Mouse (Mus musculus) limb, embryonic 10.5 days (tissue): ENCODE measurements around the gene Bak1. TPM values are rescaled to one million over a fixed set of nuclear protein-coding genes. Genes with fewer than 3 reads are reported as not detected.

Experiments
- DNase-seq: peaks from one replicate; pipeline ENCODE4 v3.0.0-alpha.2; 2017; ENCODE audit warnings: low spot score
- H3K27ac ChIP-seq: fragments of 300-500 bp; sonication (generic); 2 replicates; pipeline ENCODE4 v1.5.1; 2016; ENCODE audit warnings: mild to moderate bottlenecking
- H3K27me3 ChIP-seq: fragments of 300-500 bp; sonication (generic); 2 replicates; pipeline ENCODE4 v1.6.1; 2016; ENCODE audit warnings: low read depth, mild to moderate bottlenecking; ENCODE audit not compliant: poor library complexity, severe bottlenecking
- H3K36me3 ChIP-seq: fragments of 300-500 bp; sonication (generic); 2 replicates; pipeline ENCODE4 v1.6.1; 2016; ENCODE audit warnings: mild to moderate bottlenecking, moderate library complexity
- H3K4me1 ChIP-seq: fragments of 300-500 bp; sonication (generic); 2 replicates; pipeline ENCODE4 v1.6.1; 2016
- H3K4me3 ChIP-seq: fragments of 300-500 bp; sonication (generic); 2 replicates; pipeline ENCODE4 v1.5.1; 2016; ENCODE audit warnings: mild to moderate bottlenecking, moderate library complexity
- H3K9me3 ChIP-seq: fragments of 300-500 bp; sonication (generic); replicated peaks from 2 replicates; pipeline ENCODE4 v1.6.1; 2016; ENCODE audit warnings: mild to moderate bottlenecking
- WGBS: fragments of 180-500 bp; shearing (Covaris S2); methylation state at CpG from one replicate; pipeline ENCODE4 v1.1.7; 2016; 5-methylcytosine and 5-hydroxymethylcytosine counted together
- polyA plus RNA-seq: library from polyadenylated mRNA; unstranded; fragments of >200 nt; fragmentation: Nextera tagmentation; extraction: Ambion mirVana; gene quantifications from 2 replicates; pipeline ENCODE4 v1.2.1, GENCODE M21; 2016

Gene Bak1
- polyA plus RNA-seq, 1 experiment from 2014 or later, result 3.7 TPM

DNA sequence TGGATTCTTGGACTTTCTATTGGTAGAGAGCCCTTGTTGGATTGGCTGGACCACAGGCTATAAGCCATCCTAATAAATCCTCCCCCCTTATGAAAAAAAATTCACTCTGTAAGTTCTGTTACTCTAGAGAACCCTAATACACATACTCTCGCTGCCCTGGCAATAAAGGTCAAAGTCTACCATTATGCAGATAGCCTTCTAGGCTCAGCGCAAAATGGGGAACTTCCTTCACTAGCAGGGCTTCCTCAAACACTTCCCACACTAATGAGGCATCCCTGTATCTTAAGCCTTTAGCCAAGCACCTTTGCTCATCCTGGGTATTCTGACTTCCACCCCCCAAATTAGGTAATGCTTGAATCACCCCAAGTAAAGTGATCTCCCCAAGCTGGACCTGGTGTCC is 20.5 kb downstream of the Bak1 start:
- Histone ChIP-seq H3K9me3 (no peaks in the 10 kb centered on the region), H3K4me3 (no peak overlapping the region), H3K27ac (no peak overlapping the region), H3K36me3 (no peaks in the 10 kb centered on the region), H3K27me3 (peaks cover 13% of the 10 kb centered on the region), H3K4me1 (peaks cover 29% of the 10 kb centered on the region)
- 82% methylated on average over 2 of the region's 2 CpGs for WGBS
- DNase-seq, result no peak

DNA sequence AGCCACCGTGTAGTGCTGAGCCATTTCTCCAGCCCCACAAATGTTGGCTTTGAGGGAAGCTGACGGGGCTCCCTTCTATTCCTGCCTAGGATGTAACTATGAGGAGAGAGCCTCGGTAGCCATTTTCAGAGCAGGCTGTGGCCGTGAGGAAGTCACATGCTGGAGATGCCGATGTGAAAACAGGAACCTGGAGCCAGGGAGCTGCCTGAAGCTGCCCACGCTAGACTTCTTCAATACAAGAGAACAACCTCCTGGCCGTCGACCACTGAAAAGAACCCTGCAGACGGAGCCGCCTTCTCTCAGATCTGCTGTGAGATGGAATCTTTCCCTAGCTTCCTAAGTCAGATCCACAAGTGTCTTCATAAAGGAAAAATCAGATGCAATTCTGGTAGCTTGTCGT is 23.2 kb downstream of the Bak1 start:
- DNase-seq, result peak; percentile 27
- WGBS, result 64% methylated on average over 11 of the region's 11 CpGs
- H3K27me3 ChIP-seq, result peaks cover 13% of the 10 kb centered on the region
- H3K9me3 ChIP-seq, result no peaks in the 10 kb centered on the region
- H3K36me3 ChIP-seq, result no peaks in the 10 kb centered on the region
- H3K4me3 ChIP-seq, result no peak overlapping the region
- peaks cover 15% of the 10 kb centered on the region for H3K4me1 ChIP-seq
- no peak overlapping the region for H3K27ac ChIP-seq

DNA sequence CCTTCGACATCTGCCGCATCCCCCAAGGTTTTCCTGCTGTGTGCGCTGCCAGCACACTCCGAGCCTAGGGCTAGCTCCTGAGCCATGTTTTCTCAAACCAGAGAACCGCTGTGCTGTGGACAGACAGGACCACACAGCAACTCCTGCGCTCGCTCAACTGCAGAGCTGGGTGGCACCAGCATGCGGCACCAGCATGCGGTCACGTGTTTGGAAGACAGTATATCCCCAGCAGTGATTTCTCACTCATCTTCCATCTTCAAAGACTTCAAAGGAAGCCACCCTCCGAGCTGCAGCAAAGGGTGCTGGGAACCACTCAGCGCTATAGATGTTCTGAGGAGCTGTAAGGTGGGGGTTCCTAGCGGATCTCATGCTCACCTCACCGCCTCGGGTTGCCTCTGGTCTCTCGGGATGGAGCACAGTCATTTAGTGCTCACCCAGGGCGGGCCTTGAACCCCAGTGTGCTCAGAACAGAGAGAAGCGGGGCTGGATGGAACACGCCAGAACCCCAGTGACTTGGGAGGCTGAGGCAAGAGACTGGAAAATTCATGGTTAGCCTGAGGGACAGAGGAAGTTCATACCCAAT is 23.8 kb downstream of the Bak1 start:
- H3K27me3 ChIP-seq, result peaks cover 13% of the 10 kb centered on the region
- no peaks in the 10 kb centered on the region for H3K36me3 ChIP-seq
- H3K9me3 ChIP-seq, result no peaks in the 10 kb centered on the region
- no peak overlapping the region for H3K4me3 ChIP-seq
- H3K27ac ChIP-seq, result no peak overlapping the region
- 29% methylated on average over 19 of the region's 19 CpGs for WGBS
- DNase-seq, result peak; percentile 31
- H3K4me1 ChIP-seq, result peaks cover 14% of the 10 kb centered on the region

DNA sequence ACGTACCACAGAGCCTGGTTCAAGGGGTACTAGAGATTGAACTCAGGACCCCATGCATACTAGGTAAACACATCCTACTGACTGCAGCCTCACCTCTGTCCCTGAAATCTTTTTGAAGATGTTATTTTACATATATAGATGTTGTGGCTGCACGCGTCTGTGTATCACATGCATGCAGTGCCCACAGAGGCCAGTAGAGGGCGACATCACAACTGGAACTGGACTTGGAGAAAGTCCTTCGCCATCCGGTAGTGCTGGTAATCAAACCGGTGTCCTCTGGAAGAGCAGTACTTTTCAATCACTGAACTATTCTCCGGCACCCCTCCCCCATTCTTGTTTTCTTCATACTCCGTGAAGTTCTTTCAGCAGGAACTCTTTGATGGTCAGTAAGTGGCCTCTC is 24.4 kb downstream of the Bak1 start:
- Histone ChIP-seq H3K4me3 (no peak overlapping the region), H3K36me3 (no peaks in the 10 kb centered on the region), H3K27ac (no peak overlapping the region), H3K9me3 (no peaks in the 10 kb centered on the region), H3K4me1 (peaks cover 10% of the 10 kb centered on the region), H3K27me3 (peaks cover 13% of the 10 kb centered on the region)
- DNase-seq, result peak; percentile 82
- WGBS, result 26% methylated on average over 9 of the region's 9 CpGs

DNA sequence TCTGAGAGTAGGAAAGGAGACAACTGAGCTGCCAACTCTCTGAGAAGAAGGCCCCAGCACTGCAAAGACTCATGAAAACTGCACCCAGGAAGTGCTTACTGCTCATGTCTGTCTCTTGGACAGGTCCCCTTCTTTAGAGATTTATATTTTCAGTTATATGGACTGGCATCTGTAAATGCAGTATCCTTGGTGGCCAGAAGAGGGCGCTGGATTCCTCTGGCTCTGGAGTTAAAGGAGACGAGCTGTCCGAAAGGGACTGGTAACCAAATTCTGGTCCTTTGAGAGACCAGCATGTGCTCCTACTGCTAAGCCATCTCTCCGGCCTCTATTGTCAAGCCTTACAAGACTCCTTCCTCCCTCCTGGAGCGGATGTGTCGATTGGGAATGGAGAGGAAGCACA is 26.9 kb downstream of the Bak1 start:
- Histone ChIP-seq H3K4me1 (peaks cover 10% of the 10 kb centered on the region), H3K4me3 (no peak overlapping the region), H3K27ac (no peak overlapping the region), H3K36me3 (no peaks in the 10 kb centered on the region), H3K27me3 (peaks cover 13% of the 10 kb centered on the region), H3K9me3 (no peaks in the 10 kb centered on the region)
- DNase-seq, result peak; percentile 48
- WGBS, result 47% methylated on average over 6 of the region's 6 CpGs

DNA sequence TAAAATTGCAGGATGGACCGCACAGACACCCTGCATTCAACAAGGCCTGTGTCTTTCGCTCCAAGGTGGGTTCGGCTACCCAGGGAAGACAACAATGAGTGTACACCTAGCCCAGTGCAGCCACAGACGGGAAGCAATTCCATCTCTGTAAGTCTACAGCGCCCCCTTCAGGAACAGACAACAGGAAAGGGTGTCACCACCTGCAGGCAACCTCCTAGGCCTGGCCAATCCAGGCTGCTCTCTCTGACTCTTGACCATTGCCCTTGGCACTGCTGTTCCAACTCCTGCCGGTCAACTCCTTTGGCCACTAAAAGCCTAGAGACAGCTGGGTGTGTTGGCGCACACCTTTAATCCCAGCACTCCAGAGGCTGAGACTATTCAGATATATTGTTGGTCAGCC is 27.7 kb downstream of the Bak1 start:
- H3K27ac ChIP-seq, result no peak overlapping the region
- DNase-seq, result no peak
- peaks cover 14% of the 10 kb centered on the region for H3K4me1 ChIP-seq
- 76% methylated on average over 7 of the region's 7 CpGs for WGBS
- H3K27me3 ChIP-seq, result peaks cover 13% of the 10 kb centered on the region
- no peaks in the 10 kb centered on the region for H3K36me3 ChIP-seq
- H3K9me3 ChIP-seq, result no peaks in the 10 kb centered on the region
- H3K4me3 ChIP-seq, result no peak overlapping the region

DNA sequence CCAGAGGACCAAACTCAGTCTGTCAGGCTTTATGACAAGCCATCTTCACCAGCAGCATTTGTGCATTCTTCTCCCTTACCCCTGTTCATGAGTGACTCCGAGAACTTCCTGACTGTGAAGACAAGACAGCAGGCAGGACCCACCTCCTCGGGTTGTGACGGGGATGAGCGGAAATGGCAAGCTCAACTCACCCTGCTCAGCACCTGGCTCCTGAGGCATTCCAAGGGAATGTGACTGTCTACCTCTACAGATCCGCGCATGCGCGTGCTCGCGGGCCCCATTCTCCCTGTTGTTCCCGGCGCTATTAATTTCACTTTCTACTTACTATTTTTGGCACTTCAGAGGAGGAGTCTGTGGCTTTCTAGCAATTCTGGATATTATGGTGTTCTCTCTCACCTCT is 28.8 kb downstream of the Bak1 start:
- 77% methylated on average over 12 of the region's 12 CpGs for WGBS
- DNase-seq, result no peak
- Histone ChIP-seq H3K4me1 (peaks cover 14% of the 10 kb centered on the region), H3K27me3 (peaks cover 7% of the 10 kb centered on the region), H3K27ac (no peak overlapping the region), H3K4me3 (no peak overlapping the region), H3K36me3 (no peaks in the 10 kb centered on the region), H3K9me3 (no peaks in the 10 kb centered on the region)

DNA sequence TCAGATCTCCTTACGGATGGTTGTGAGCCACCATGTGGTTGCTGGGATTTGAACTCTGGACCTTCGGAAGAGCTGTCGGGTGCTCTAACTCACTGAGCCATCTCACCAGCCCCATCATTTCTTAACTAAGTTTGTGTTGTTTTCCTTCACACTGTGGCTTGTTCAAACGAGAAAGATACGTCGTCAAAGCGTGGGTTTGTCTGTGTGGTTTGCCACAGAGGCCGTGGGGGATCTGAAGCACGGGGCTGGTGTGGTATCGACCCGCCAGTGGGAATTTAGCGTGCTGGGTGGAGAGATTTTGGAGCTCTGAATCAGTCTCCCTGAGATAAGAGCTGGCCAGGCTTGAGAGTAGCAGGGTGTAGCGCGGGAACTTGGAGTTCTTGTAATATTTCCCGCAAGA is 30.5 kb downstream of the Bak1 start:
- no peaks in the 10 kb centered on the region for H3K9me3 ChIP-seq
- 91% methylated on average over 15 of the region's 15 CpGs for WGBS
- H3K36me3 ChIP-seq, result no peaks in the 10 kb centered on the region
- peaks cover 10% of the 10 kb centered on the region for H3K4me1 ChIP-seq
- no peaks in the 10 kb centered on the region for H3K27me3 ChIP-seq
- DNase-seq, result no peak
- no peak overlapping the region for H3K4me3 ChIP-seq
- H3K27ac ChIP-seq, result no peak overlapping the region

DNA sequence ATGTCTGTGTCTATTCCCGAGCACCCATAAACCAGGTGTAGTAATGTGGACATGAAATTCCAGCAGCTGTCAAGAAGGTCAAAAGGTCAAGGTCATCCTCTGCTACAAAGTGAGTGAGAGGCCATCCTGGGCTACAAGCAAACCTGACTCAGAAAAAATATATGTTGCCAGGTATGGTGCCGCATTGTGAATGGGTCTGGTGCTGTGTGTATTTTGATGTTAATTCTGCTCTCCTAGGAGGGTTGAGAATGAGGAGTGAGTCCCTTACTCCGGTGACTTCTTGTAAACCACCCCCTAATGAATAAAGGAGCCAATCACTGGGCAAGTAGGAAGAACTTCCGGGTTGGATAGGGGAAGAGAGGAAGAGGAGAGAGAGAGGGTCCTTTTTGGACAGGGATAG is 31.1 kb downstream of the Bak1 start:
- Histone ChIP-seq H3K36me3 (no peaks in the 10 kb centered on the region), H3K9me3 (no peaks in the 10 kb centered on the region), H3K27me3 (no peaks in the 10 kb centered on the region), H3K27ac (no peak overlapping the region), H3K4me3 (no peak overlapping the region), H3K4me1 (peaks cover 10% of the 10 kb centered on the region)
- WGBS, result 84% methylated on average over 4 of the region's 4 CpGs
- DNase-seq, result no peak

DNA sequence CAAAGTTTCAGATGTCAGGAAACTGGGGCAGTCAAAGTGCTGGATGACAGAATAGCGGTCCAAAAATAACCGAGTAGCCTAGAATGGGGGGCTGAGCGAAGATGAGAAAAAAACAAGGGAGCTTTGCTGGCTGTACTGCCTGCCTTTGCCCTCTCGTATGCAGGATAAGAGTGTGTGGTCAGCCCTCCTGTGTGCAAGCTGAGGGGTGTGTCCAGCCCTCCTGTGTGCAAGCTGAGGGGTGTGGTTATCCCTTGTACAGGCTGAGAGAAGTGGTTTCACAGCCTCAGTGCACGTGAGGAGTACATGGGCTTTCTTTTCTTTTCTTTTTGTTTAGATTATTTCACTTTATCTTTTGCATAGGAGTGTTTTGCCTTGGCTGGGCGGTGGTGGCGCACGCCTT is 33.2 kb downstream of the Bak1 start:
- no peak overlapping the region for H3K4me3 ChIP-seq
- no peak for DNase-seq
- H3K4me1 ChIP-seq, result peaks cover 10% of the 10 kb centered on the region
- H3K9me3 ChIP-seq, result no peaks in the 10 kb centered on the region
- WGBS, result 80% methylated on average over 8 of the region's 8 CpGs
- H3K27me3 ChIP-seq, result no peaks in the 10 kb centered on the region
- H3K27ac ChIP-seq, result no peak overlapping the region
- H3K36me3 ChIP-seq, result no peaks in the 10 kb centered on the region

DNA sequence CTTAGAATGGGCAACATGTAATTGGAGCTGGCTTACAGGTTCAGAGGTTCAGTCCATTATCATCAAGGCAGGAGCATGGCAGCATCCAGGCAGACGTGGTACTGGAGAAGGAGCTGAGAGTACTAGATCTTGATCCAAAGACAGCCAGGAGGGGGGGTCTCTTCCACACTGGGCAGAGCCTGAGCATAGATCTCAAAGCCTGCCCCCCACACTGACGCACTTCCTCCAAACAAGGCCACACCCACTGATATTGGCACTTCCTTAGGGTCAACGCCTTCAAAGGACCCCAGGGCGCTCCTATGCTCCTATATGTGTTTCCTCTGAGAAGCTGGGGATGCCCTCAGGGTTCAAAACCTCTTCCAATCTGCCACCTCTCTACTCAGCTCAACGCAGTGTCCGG is 33.8 kb downstream of the Bak1 start:
- no peak for DNase-seq
- whole genome bisulfite sequencing, result 86% methylated on average over 6 of the region's 6 CpGs
- no peaks in the 10 kb centered on the region for H3K36me3 ChIP-seq
- no peak overlapping the region for H3K4me3 ChIP-seq
- no peak overlapping the region for H3K27ac ChIP-seq
- H3K9me3 ChIP-seq, result no peaks in the 10 kb centered on the region
- no peaks in the 10 kb centered on the region for H3K27me3 ChIP-seq
- peaks cover 10% of the 10 kb centered on the region for H3K4me1 ChIP-seq

DNA sequence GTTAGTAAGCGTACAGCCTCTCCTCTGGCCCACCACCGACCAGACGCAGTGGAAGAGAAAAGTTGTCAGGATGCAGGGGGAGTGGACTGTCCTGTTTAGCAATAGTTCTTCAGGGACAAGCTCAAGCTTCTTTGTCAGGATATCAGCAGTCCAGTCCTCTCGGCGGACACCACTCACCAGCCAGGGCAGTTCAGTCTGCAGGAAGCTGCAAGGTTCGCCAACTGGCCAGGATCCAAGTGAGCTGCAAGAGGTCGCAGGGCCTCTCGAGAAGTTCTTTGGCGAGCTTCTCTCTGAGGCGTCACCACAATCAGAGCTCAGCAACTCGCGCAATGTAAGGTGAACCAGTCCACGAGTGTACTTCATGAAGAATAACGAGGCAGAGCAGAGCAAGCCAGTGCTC is 34.4 kb downstream of the Bak1 start:
- no peak overlapping the region for H3K4me3 ChIP-seq
- peaks cover 10% of the 10 kb centered on the region for H3K4me1 ChIP-seq
- H3K27me3 ChIP-seq, result no peaks in the 10 kb centered on the region
- DNase-seq, result no peak
- H3K27ac ChIP-seq, result no peak overlapping the region
- H3K9me3 ChIP-seq, result no peaks in the 10 kb centered on the region
- no peaks in the 10 kb centered on the region for H3K36me3 ChIP-seq
- 90% methylated on average over 14 of the region's 14 CpGs for WGBS

DNA sequence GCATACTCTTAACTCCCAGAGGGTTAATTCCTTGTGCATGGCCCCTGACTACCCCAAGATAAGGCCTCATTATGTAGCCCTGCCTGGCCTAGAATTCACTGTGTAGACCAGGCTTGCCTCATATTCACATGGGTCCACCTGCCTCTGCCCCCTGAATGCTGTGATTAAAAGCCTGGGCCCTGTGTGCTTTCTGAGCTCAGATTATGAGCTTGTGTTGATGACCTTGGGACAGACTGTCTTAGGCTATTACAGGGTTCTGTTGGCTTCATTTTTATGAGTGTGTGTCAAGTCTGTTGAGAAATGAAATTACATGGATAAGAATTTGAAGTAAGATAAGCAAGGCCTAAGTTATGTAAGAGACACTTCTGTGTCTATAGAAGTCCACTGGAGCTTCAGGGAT is 38.3 kb downstream of the Bak1 start:
- Histone ChIP-seq H3K4me1 (no peaks in the 10 kb centered on the region), H3K27me3 (no peaks in the 10 kb centered on the region), H3K9me3 (no peaks in the 10 kb centered on the region), H3K27ac (no peak overlapping the region), H3K36me3 (no peaks in the 10 kb centered on the region), H3K4me3 (no peak overlapping the region)
- no peak for DNase-seq

DNA sequence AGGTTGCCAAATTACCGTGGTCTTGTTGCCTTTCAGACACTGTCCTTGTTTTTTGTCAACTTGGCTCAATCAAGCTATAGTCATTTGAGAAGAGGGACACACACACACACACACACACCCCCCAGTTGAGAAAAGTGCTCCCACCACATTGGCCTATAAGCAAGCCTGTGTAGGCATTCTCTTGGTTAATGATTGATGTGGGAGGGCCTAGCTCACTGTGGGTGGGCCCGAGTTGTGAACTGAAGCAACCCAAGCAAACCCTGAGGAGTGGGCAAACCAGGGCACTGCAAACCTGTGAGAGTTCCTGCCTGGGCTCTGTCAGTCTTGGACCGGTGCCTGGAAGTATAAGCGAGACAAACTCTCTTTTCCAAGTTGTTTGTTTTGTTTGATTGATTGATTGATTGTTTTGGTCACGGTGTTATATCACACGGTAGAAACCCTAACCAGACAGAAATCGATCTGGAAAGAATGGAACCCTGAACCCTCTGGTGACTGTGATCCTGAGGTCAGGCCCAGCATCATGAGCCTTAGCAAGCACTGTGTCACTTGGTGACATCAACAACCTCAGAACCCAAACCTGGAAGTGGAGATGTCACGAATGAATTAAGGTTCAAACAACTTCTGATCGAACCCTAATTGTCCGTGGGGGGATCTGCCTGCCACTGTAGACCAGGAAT is 43.2 kb downstream of the Bak1 start:
- Histone ChIP-seq H3K9me3 (no peaks in the 10 kb centered on the region), H3K4me3 (no peak overlapping the region), H3K27me3 (no peaks in the 10 kb centered on the region), H3K4me1 (no peaks in the 10 kb centered on the region), H3K36me3 (peaks cover 6% of the 10 kb centered on the region), H3K27ac (no peak overlapping the region)
- DNase-seq, result no peak
- 91% methylated on average over 10 of the region's 10 CpGs for WGBS
